In the genomic region with DNA sequence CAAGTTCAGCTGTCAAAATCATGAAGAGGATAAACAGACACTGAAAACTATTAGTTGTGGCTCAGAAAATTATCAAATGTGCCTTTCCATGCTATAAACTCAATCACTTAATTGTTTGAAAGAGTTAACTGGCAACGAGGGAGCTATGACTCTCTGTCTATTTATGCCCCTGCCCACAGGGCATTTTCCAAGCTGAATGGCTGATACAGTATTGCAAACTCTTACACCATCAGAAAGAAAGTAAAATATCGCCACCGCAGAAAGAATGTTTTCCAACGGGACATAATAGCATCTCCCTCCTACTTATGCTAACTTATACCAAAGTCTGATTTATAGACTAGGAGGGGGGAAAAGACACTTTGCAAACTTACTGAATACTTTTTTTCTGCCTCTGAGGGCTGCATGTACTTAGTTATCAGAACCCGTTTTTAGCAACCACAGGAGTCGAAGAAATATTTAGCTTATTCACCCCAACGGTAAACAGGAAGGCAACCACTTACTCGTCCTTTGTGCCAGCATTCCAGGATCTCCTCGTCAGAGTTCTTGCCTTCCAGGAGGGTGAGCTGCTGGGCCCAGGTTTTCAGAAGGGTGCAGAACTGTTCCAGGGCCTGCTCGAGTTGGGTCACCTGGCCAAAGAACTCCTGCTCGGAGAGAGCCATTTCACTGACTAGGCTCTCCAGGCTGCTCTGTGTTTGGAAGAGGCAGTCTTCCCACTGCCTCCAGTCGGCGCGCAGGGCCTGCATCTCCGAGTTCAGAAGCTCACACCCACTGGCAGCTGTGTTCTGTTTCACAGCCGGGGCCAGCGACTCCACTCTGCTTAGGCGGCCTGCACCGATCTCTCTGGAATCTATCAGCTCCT, we compare ENCODE assay signal across 8 mouse cellular contexts.
A peak's percentile ranks its signal among the peaks of the same experiment; 100 is the strongest.
DNase-seq lines count a peak whose midpoint lies in the region; ATAC-seq and TF ChIP-seq lines count a peak whose summit lies in the region.

No protein-coding gene starts in this region.

- dilution Hi-C loops in CH12.LX (cut with MboI; ENCODE audit: extremely low pct_ligation_motif_present, extremely low pct_unique_long_range_greater_than_20kb, low sequenced_read_pairs), result no loop called here

- no peak for TF ChIP-seq EP300 in CH12.LX (IDR thresholded peaks at IDR 0.05; ENCODE audit: low read length)

- no peak overlapping the region for H3K9ac ChIP-seq in CH12.LX (ENCODE audit: insufficient read depth, low read depth)
- H3K9ac ChIP-seq in hindbrain, embryonic 16.5 days (ENCODE audit: low read depth, low read length), result no peak overlapping the region

- 47% methylated on average over 19 of the region's 19 CpGs for WGBS in hindbrain, embryonic 16.5 days

- no peak for TF ChIP-seq RAD21 in CH12.LX (IDR thresholded peaks at IDR 0.05; ENCODE audit: low read depth, low read length)

- no peak overlapping the region for H3K4me2 ChIP-seq in CH12.LX (ENCODE audit: insufficient read depth, low read depth, poor library complexity, severe bottlenecking)
- H3K4me2 ChIP-seq in hindbrain, embryonic 16.5 days (ENCODE audit: low read length), result no peak overlapping the region; the same call in 1 of the 2 replicates

- in situ Hi-C loops in CH12.LX (cut with MboI; ENCODE audit: low pct_ligation_motif_present, low pct_unique_long_range_greater_than_20kb, low sequenced_read_pairs), result no loop called here

- DNase-seq in CH12.LX (ENCODE audit: extremely low read depth), result peak; percentile 4
- DNase-seq in embryo, embryonic 10.5 days (ENCODE audit: low spot score), result peak; percentile 77
- peak; percentile 68 to 81 for DNase-seq in gastrocnemius, adult 8-10 months (ENCODE audit: low spot score in 2 of 2)
- DNase-seq in layer of hippocampus, postnatal 36 days, result peak; percentile 65 to 66
- DNase-seq in lung, postnatal 36 days, result peak; percentile 74
- peak; percentile 17 for DNase-seq in right cerebral cortex, postnatal 4 days
- DNase-seq in spleen, postnatal 4 days (ENCODE audit: low spot score in 2 of 2), result no peak

- H3K9me3 ChIP-seq in CH12.LX (replicated peaks; ENCODE audit: low read length), result no peaks in the 10 kb centered on the region
- no peaks in the 10 kb centered on the region for H3K9me3 ChIP-seq in hindbrain, embryonic 16.5 days (ENCODE audit: control insufficient read depth, low read length)

- no peaks in the 10 kb centered on the region for H3K36me3 ChIP-seq in CH12.LX (replicated peaks in 1 of 2; ENCODE audit: control insufficient read depth in 1 of 2, insufficient read depth in 1 of 2, low read length in 1 of 2)
- peaks cover 12% of the 10 kb centered on the region for H3K36me3 ChIP-seq in hindbrain, embryonic 16.5 days (ENCODE audit: control insufficient read depth, insufficient read depth, low read length)

- no peaks in the 10 kb centered on the region for H3K27me3 ChIP-seq in CH12.LX (replicated peaks)
- no peaks in the 10 kb centered on the region for H3K27me3 ChIP-seq in hindbrain, embryonic 16.5 days (replicated peaks; ENCODE audit: control insufficient read depth, insufficient read depth, low read length)

- no peaks in the 10 kb centered on the region for H3K79me2 ChIP-seq in CH12.LX (replicated peaks; ENCODE audit: control insufficient read depth, extremely low read depth, insufficient read depth, poor library complexity, severe bottlenecking)

- H3K27ac ChIP-seq in CH12.LX (ENCODE audit: insufficient read depth, low read depth), result no peak overlapping the region
- no peak overlapping the region for H3K27ac ChIP-seq in hindbrain, embryonic 16.5 days (ENCODE audit: low read depth, low read length)

- no peak for TF ChIP-seq POLR2A in CH12.LX (IDR thresholded peaks at IDR 0.05; ENCODE audit: low read depth, low read length)

- TF ChIP-seq CTCF in CH12.LX (conservative IDR thresholded peaks at IDR 0.05 in 1 of 2, IDR thresholded peaks at IDR 0.05 in 1 of 2; ENCODE audit: low read depth in 2 of 2, low read length in 2 of 2), result no peak

- ATAC-seq in hindbrain, embryonic 16.5 days, result peak; percentile 75; the same call in 1 of the 2 replicates

- H3K4me3 ChIP-seq in CH12.LX (replicated peaks in 1 of 3; ENCODE audit: low read depth in 2 of 3, low read length in 2 of 3, poor library complexity in 1 of 3), result no peak overlapping the region
- no peak overlapping the region for H3K4me3 ChIP-seq in hindbrain, embryonic 16.5 days (ENCODE audit: low read length)

- peaks cover 0 to 3% of the 10 kb centered on the region in 2 experiments; a peak in 1 of 4 replicates for H3K4me1 ChIP-seq in CH12.LX (ENCODE audit: control insufficient read depth in 1 of 2, insufficient read depth in 2 of 2)
- 0 out of 2 replicates have a peak, but pooled peaks cover 2% of the 10 kb centered on the region for H3K4me1 ChIP-seq in hindbrain, embryonic 16.5 days (ENCODE audit: control insufficient read depth, insufficient read depth, low read depth, low read length)

TF ChIP-seq in CH12.LX, 34 proteins besides CTCF, POLR2A, EP300 and RAD21:
- TF ChIP-seq TBP (conservative IDR thresholded peaks at IDR 0.05; ENCODE audit: low read depth, low read length) (no peak), MYC (IDR thresholded peaks at IDR 0.05; ENCODE audit: low read depth, low read length) (no peak), E2F4 (IDR thresholded peaks at IDR 0.05; ENCODE audit: insufficient replicate concordance, low read depth, low read length) (no peak), MAFK (IDR thresholded peaks at IDR 0.05; ENCODE audit: insufficient replicate concordance, low read length) (no peak), ZMIZ1 (IDR thresholded peaks at IDR 0.05; ENCODE audit: low read depth, low read length) (no peak), SMC3 (IDR thresholded peaks at IDR 0.05; ENCODE audit: low read depth, low read length) (no peak), GABPA (IDR thresholded peaks at IDR 0.05; ENCODE audit: insufficient replicate concordance, low read depth, low read length) (no peak), JUND (conservative IDR thresholded peaks at IDR 0.05; ENCODE audit: low read depth, low read length) (no peak), MXI1 (IDR thresholded peaks at IDR 0.05; ENCODE audit: low read depth, low read length) (no peak), ZC3H11A (IDR thresholded peaks at IDR 0.05; ENCODE audit: low read depth, low read length) (no peak), TCF12 (IDR thresholded peaks at IDR 0.05; ENCODE audit: low read depth, low read length) (no peak), ZKSCAN1 (IDR thresholded peaks at IDR 0.05; ENCODE audit: borderline replicate concordance, low read depth, low read length) (no peak), SIN3A (IDR thresholded peaks at IDR 0.05; ENCODE audit: low read length) (no peak), ETS1 (conservative IDR thresholded peaks at IDR 0.05; ENCODE audit: low read depth, low read length) (no peak), MEF2A (IDR thresholded peaks at IDR 0.05; ENCODE audit: borderline replicate concordance, low read depth, low read length) (no peak), CHD2 (IDR thresholded peaks at IDR 0.05; ENCODE audit: low read length) (no peak), IRF4 (IDR thresholded peaks at IDR 0.05; ENCODE audit: low read depth, low read length) (no peak), POLR2AphosphoS2 (IDR thresholded peaks at IDR 0.05; ENCODE audit: low read depth, low read length) (no peak), PAX5 (IDR thresholded peaks at IDR 0.05; ENCODE audit: low read length) (no peak)

Comparison
In these comparisons a context has a peak if more than half of its experiments do, and no peak if none do; other contexts are left out.
1. DNase-seq: peak in CH12.LX (single experiment), embryo, embryonic 10.5 days (single experiment), gastrocnemius, adult 8-10 months (2 of 2), layer of hippocampus, postnatal 36 days (2 of 2), lung, postnatal 36 days (single experiment) and right cerebral cortex, postnatal 4 days (single experiment); none in spleen, postnatal 4 days (0 of 2).